Mouse (Mus musculus) macrophage (primary cell): ENCODE results near the gene Stk24. TPM values are rescaled to one million over a fixed set of nuclear protein-coding genes. Genes with fewer than 3 reads are reported as not detected.

Experiments
- H3K27ac ChIP-seq: fragments of 350-480 bp; formaldehyde crosslinking; 2 replicates; pipeline ENCODE4 v1.9.0; 2021
- H3K36me3 ChIP-seq: fragments of 350-480 bp; formaldehyde crosslinking; 2 replicates; pipeline ENCODE4 v1.9.0; 2021; ENCODE audit errors: inconsistent target
- H3K4me3 ChIP-seq: fragments of 350-480 bp; formaldehyde crosslinking; 2 replicates; pipeline ENCODE4 v1.9.0; 2021; ENCODE audit errors: inconsistent target
- H3K79me2 ChIP-seq: fragments of 350-480 bp; formaldehyde crosslinking; 2 replicates; pipeline ENCODE4 v1.9.0; 2021; ENCODE audit errors: inconsistent target
- WGBS: methylation state at CpG from one replicate; pipeline ENCODE4 v1.1.7; 2026; ENCODE audit warnings: inconsistent platforms; ENCODE audit not compliant: missing documents; 5-methylcytosine and 5-hydroxymethylcytosine counted together
- polyA plus RNA-seq: library from polyadenylated mRNA; stranded (reverse); fragments of 250-400 nt; gene quantifications from 3 replicates; pipeline ENCODE4 v1.2.4, GENCODE M21; 2018; ENCODE audit warnings: inconsistent platforms

Stk24 gene
- polyA plus RNA-seq, 1 experiment from 2014 or later, result 88.8 TPM

DNA sequence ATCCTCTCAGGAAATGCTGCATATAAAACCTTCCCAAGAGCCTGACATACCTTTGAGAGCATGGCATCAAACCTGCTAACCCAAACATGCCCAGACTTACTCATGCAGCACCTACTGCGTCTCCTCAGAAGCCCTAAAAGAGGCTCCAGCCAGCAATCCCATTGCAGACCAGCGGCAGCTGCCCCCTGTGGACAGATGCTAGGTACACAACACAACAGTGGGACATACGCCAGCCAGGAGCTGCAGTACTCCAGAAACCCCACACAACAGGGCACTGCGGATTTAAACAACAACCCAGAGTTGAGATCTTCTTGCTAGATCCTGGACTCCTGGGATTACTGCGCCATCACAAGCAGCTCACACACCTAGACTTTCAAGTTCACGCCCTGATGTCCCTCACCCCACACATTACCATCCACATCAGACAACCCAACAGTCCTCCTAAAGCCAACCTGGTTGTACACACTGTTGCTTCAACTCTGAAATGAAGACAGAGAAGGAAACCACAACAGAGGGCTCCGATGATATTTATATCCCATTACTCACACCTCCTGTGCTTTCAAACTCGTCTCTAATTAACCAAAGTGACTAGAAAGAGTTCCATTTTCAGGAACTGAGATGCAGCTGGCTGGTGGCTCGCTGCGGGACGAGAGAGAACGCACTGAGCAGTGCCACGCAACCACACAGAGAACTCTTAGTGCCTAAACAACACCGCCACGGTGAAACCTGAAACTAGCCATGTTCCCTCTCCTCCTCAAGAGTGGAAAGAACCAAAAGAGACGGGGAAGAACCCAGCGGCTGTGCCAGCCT, 55.1 kb downstream of the Stk24 start:
- Histone ChIP-seq H3K27ac (no peak overlapping the region), H3K4me3 (no peak overlapping the region), H3K79me2 (peaks cover 100% of the 10 kb centered on the region), H3K36me3 (no peaks in the 10 kb centered on the region)
- WGBS, result 35% methylated on average over 16 of the region's 17 CpGs

- WGBS, result 93% methylated on average over 7 of the region's 7 CpGs
- Histone ChIP-seq H3K36me3 (no peaks in the 10 kb centered on the region), H3K4me3 (no peak overlapping the region), H3K27ac (no peak overlapping the region), H3K79me2 (peaks cover 100% of the 10 kb centered on the region)
Measured at GRCm38 (mm10) chr14:121322641-121323040, 57.2 kb downstream of the Stk24 start.

DNA sequence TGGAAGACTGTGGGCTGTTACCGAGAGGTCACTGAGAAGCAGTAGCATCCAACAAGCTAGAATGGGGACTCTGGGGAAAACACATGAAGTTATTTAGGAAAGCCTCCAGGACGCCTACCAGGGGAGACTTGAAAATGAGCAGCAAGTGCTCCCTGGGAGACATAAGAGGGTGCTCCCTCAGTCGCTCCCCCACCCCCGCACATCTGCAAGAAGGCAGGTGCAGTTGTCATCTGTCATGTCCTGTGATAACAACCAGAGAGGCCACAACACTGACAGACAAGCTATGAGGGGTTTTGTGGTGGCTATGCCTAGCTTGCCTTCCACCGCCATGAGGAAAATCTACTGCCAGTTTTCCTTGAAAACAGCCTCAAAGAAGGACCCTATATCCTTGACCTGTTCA, 57.7 kb downstream of the Stk24 start:
- 94% methylated on average over 5 of the region's 5 CpGs for WGBS
- H3K79me2 ChIP-seq, result peaks cover 100% of the 10 kb centered on the region
- H3K36me3 ChIP-seq, result no peaks in the 10 kb centered on the region
- H3K27ac ChIP-seq, result no peak overlapping the region
- no peak overlapping the region for H3K4me3 ChIP-seq

DNA sequence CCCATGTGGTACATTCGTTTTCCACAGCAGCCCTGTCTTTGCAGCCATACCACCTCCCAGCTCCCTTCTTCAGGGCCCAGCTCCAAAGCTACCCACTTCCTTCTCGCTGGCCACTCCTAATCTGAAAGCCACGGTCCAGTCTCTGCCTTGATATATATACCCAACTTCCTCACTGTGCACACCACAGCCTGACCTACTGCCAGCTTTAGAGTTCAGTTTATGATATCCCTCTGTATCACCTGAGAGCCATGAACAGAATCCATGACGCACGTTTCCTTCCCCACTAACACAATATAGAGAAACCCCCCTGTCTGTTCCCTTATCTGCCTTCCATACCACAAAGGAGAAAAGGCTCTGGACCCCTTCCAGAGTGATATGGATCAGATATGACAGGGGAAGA, 61.4 kb downstream of the Stk24 start:
- 3% methylated on average over 5 of the region's 5 CpGs for WGBS
- Histone ChIP-seq H3K4me3 (no peak overlapping the region), H3K27ac (no peak overlapping the region)

GRCm38 (mm10) chr14:121317312-121317671, 62.5 kb downstream of the Stk24 start:
- H3K27ac ChIP-seq, result no peak overlapping the region
- H3K4me3 ChIP-seq, result no peak overlapping the region
- H3K79me2 ChIP-seq, result peaks cover 100% of the 10 kb centered on the region
- 86% methylated on average over 3 of the region's 3 CpGs for WGBS
- no peaks in the 10 kb centered on the region for H3K36me3 ChIP-seq

More for the DNA sequence above, 61.4 kb downstream of the Stk24 start:
- H3K79me2 ChIP-seq, result peaks cover 100% of the 10 kb centered on the region
- no peaks in the 10 kb centered on the region for H3K36me3 ChIP-seq

DNA sequence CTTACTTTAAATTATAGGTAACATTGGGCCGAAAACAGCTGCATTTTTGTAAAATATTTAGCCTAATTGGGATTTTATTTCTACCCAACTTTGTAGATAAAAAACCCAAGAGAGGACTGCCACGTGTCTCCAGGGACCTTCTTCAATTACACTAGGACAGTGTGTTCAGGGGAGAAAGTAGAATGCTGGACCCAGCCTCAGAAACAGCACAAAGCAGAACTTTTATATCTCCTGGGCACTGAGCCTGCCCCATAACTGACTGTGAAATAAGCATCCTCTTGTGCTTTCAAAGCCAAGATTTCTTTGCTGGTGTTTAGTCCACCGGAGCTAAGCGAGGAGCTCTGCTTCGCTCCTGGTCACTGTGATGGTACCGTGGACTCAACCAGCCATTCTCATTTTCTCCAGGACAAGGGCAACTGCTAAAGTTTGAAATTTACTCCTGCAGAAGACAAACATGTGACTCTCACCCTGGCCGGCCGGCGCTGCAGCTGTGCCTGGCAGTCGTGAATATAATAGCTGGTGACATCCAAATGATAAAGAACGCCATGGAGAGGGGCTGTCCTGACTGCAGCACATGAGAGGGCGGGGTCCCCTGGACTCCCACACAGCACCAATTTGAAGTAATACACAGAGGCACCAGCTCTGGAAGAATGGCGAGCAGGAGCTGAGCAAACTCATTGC, 63.0 kb downstream of the Stk24 start:
- Histone ChIP-seq H3K27ac (no peak overlapping the region), H3K36me3 (no peaks in the 10 kb centered on the region), H3K4me3 (no peak overlapping the region), H3K79me2 (peaks cover 100% of the 10 kb centered on the region)
- 91% methylated on average over 13 of the region's 13 CpGs for WGBS

- H3K79me2 ChIP-seq, result peaks cover 100% of the 10 kb centered on the region
- H3K4me3 ChIP-seq, result no peak overlapping the region
- H3K27ac ChIP-seq, result no peak overlapping the region
- 92% methylated on average over 5 of the region's 5 CpGs for WGBS
- H3K36me3 ChIP-seq, result no peaks in the 10 kb centered on the region
Measured at GRCm38 (mm10) chr14:121316136-121316535, 63.7 kb downstream of the Stk24 start.

- H3K4me3 ChIP-seq, result no peak overlapping the region
- no peak overlapping the region for H3K27ac ChIP-seq
- H3K36me3 ChIP-seq, result no peaks in the 10 kb centered on the region
- H3K79me2 ChIP-seq, result peaks cover 100% of the 10 kb centered on the region
- WGBS, result 42% methylated on average over 3 of the region's 3 CpGs
Measured at GRCm38 (mm10) chr14:121314934-121315333, 64.9 kb downstream of the Stk24 start.

GRCm38 (mm10) chr14:121313283-121313682, 66.5 kb downstream of the Stk24 start:
- H3K27ac ChIP-seq, result no peak overlapping the region
- H3K4me3 ChIP-seq, result no peak overlapping the region
- peaks cover 100% of the 10 kb centered on the region for H3K79me2 ChIP-seq
- 98% methylated on average over 10 of the region's 10 CpGs for WGBS
- no peaks in the 10 kb centered on the region for H3K36me3 ChIP-seq

GRCm38 (mm10) chr14:121311083-121311482, 68.7 kb downstream of the Stk24 start:
- Histone ChIP-seq H3K27ac (no peak overlapping the region), H3K79me2 (peaks cover 99% of the 10 kb centered on the region), H3K36me3 (0 out of 2 replicates have a peak, but pooled peaks cover 9% of the 10 kb centered on the region), H3K4me3 (no peak overlapping the region)
- 78% methylated on average over 2 of the region's 2 CpGs for WGBS

GRCm38 (mm10) chr14:121310325-121311080, 69.3 kb downstream of the Stk24 start:
- Histone ChIP-seq H3K4me3 (no peak overlapping the region), H3K36me3 (0 out of 2 replicates have a peak, but pooled peaks cover 9% of the 10 kb centered on the region), H3K27ac (no peak overlapping the region), H3K79me2 (peaks cover 97% of the 10 kb centered on the region)
- 57% methylated on average over 6 of the region's 6 CpGs for WGBS

GRCm38 (mm10) chr14:121309909-121310308, 69.9 kb downstream of the Stk24 start:
- no peak overlapping the region for H3K4me3 ChIP-seq
- peaks cover 97% of the 10 kb centered on the region for H3K79me2 ChIP-seq
- no peak overlapping the region for H3K27ac ChIP-seq
- H3K36me3 ChIP-seq, result 0 out of 2 replicates have a peak, but pooled peaks cover 9% of the 10 kb centered on the region
- WGBS, result 98% methylated on average over 3 of the region's 3 CpGs

GRCm38 (mm10) chr14:121305316-121306064, 74.3 kb downstream of the Stk24 start:
- Histone ChIP-seq H3K36me3 (peaks cover 27% of the 10 kb centered on the region; the same call in 1 of the 2 replicates), H3K4me3 (no peak overlapping the region), H3K79me2 (peaks cover 81% of the 10 kb centered on the region), H3K27ac (no peak overlapping the region)
- 85% methylated on average over 7 of the region's 8 CpGs for WGBS

- H3K79me2 ChIP-seq, result peaks cover 79% of the 10 kb centered on the region
- no peak overlapping the region for H3K4me3 ChIP-seq
- WGBS, result 91% methylated on average over 7 of the region's 7 CpGs
- H3K27ac ChIP-seq, result no peak overlapping the region
- H3K36me3 ChIP-seq, result peaks cover 32% of the 10 kb centered on the region; the same call in 1 of the 2 replicates
Measured at GRCm38 (mm10) chr14:121304523-121304922, 75.3 kb downstream of the Stk24 start.
